Comparison of ENCODE assay signal across 11 mouse cellular contexts in the genomic region with DNA sequence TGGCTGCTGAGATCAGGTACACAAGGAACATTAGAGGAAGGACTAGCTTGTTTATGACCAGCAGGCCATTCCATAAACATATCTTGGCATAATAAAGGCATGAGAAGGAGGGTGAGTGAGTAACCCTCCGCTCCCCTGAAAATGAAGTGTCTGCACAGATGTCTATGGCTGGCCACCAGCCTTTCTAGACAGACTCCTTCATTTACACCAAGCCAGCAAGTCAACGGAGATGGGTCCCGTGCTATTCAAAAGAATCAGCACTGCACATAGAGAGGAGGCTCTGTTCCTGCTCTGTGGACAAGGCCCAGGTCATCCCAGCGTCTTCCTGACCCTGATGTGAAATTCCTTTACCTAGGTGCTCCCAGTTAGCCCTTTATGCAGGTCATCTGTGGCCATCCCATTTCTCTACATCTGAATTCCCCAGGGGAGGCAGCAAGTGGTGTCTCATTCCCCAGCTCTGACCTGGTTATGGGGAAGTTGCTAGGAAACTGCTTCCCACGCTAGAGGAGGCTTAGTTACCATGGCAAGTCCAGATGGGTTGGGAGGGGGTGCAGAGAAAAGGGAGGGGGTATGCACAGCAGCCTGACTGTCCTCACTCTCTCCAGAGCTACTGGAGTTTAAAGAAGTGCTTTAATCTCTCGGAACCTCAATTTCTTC. TPM values are rescaled to one million over a fixed set of nuclear protein-coding genes. Genes with fewer than 3 reads are reported as not detected.
DNase-seq lines count a peak whose midpoint lies in the region.
"Had no signal": no experiment of that assay in that cellular context is flagged by ENCODE, and none has a peak within 500 bp of the region (broad histone marks: within the 10 kb centered on the region; RNA-seq: fewer than 3 reads in every experiment).

No protein-coding gene starts in this region.

- intact Hi-C loops in left cerebral cortex, postnatal 4 days (cut with DNase I), result no loop called here
- intact Hi-C loops in left cerebral cortex, postnatal 10 days (cut with DNase I), result no loop called here
- intact Hi-C loops in heart, postnatal 10 days (cut with DNase I), result no loop called here

- peak; percentile 32 for DNase-seq in embryo, embryonic 10 days (ENCODE audit: low spot score)
- no peak for DNase-seq in embryo, embryonic 11 days
- DNase-seq in left cerebral cortex, adult 11 months (ENCODE audit: low spot score), result peak; percentile 57
- DNase-seq in left cerebral cortex, postnatal 4 days, result no peak
- DNase-seq in left cerebral cortex, postnatal 10 days (ENCODE audit: extremely low spot score in 1 of 2, low spot score in 2 of 2), result peak; percentile 41 to 60
- peak; percentile 43 for DNase-seq in right cerebral cortex, postnatal 14 days
- no peak for DNase-seq in heart, postnatal 10 days
- no peak for DNase-seq in c-Kit-positive CD71-positive TER-119-positive erythroid progenitor cells, embryonic 14.5 days (ENCODE audit: low spot score)
- DNase-seq: cerebellum, postnatal 25 days; gastrocnemius, postnatal 36 days; kidney, adult 9 months had no signal

RNA-seq across cellular contexts. Expression of a gene that starts 12.7 kb away (rescaled TPM):
- under 1 TPM; 0.44 to 0.52 TPM for total RNA-seq in left cerebral cortex, postnatal 4 days (2021)
- under 1 TPM; 0.54 to 0.57 TPM for total RNA-seq in left cerebral cortex, postnatal 10 days (2021)
- under 1 TPM; 0.19 to 0.22 TPM for total RNA-seq in heart, postnatal 10 days (2021)

RNA-seq across cellular contexts. Expression of a gene that starts 52.2 kb away (rescaled TPM):
- total RNA-seq in left cerebral cortex, postnatal 4 days (2021), result 100 to 1,000 TPM; 145 to 146 TPM
- 100 to 1,000 TPM; 127 to 130 TPM for total RNA-seq in left cerebral cortex, postnatal 10 days (2021)
- total RNA-seq in heart, postnatal 10 days (2021), result 10 to 100 TPM; 56.1 to 56.4 TPM

Comparison
In these comparisons a context has a peak if more than half of its experiments do, and no peak if none do; other contexts are left out.
1. DNase-seq: peak in embryo, embryonic 10 days (single experiment), left cerebral cortex, adult 11 months (single experiment), left cerebral cortex, postnatal 10 days (2 of 2) and right cerebral cortex, postnatal 14 days (single experiment); none in embryo, embryonic 11 days (single experiment), left cerebral cortex, postnatal 4 days (single experiment), heart, postnatal 10 days (0 of 2) and c-Kit-positive CD71-positive TER-119-positive erythroid progenitor cells, embryonic 14.5 days (single experiment).